Mouse (Mus musculus) adrenal gland, postnatal 36 days (tissue): ENCODE results near the gene 4930452B06Rik. TPM values are rescaled to one million over a fixed set of nuclear protein-coding genes. Genes with fewer than 3 reads are reported as not detected.

Source experiments
- DNase-seq, 2 experiments: peaks; one replicate each; pipeline ENCODE4 v3.0.0; 2021; ENCODE audit warnings: mixed read lengths in 1 of 2
- total RNA-seq, 2 experiments: library from RNA; stranded (reverse); gene quantifications; 2 replicates each; pipeline ENCODE4 v1.2.3; 2021

4930452B06Rik gene
- total RNA-seq, 2 experiments from 2014 or later = 0.63 to 0.92 TPM

DNA sequence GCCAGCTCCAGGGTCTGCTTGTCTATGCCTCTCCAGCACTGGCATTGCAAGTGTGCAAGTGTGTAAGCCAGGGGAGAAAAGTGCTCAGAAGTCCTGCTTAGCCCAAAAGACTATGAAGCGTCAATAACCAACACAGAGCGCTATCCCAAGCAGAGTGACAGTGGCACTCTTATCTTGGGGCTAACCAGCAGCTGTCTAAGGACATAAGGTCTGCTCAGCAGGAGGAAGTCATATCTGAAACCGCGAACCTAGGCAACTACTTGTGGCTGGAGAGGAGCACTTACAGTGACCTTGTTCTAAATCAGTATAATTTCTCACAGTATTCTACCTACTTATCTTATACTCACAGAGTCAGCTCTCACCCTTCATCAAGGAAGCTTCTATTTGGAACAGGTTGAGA is 214.9 kb downstream of the 4930452B06Rik start:
- DNase-seq = no peak

DNA sequence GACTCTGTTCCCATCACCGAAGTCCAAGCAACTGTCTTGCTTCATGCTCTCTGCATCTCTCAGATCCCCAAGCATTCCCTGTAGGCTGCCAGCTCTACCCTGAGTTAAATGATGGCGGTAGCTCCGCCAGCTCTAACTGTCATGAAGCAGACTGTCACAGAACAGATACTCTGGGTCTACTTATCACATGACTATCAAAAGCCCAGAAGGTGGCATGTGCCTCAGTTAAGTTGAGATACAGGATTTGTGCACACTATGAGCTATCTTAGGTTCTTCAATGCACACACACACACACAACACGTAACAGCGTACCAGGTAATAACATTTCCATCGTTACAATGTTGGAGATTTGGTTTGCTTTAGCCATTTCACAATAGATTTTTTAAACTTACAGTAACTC is 215.7 kb downstream of the 4930452B06Rik start:
- DNase-seq = no peak

- no peak for DNase-seq
Observed at GRCm38 (mm10) chr14:8449299-8449698, 216.7 kb downstream of the 4930452B06Rik start.

DNA sequence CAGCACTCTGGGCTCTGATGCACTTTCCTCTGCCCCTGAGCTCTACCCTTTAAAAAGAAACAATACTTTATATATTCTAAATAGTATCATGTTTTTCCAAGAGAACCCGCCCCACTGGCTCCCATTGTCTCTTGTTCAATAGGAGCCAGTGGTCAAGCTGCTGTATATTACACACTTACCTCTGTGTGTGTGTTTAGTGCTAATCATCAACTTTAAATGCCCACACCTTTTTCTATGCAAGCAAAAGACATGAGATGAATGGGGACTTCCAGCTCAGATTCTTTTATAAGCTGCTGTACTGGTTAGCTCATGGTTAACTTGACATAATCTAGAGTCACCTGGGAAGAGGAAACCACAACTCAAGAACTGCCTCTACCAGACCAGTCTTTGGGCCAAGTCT is 218.7 kb downstream of the 4930452B06Rik start:
- DNase-seq = no peak

- DNase-seq = no peak
Observed at GRCm38 (mm10) chr14:8444363-8444762, 221.7 kb downstream of the 4930452B06Rik start.

- no peak for DNase-seq
Observed at GRCm38 (mm10) chr14:8442691-8443090, 223.3 kb downstream of the 4930452B06Rik start.

DNA sequence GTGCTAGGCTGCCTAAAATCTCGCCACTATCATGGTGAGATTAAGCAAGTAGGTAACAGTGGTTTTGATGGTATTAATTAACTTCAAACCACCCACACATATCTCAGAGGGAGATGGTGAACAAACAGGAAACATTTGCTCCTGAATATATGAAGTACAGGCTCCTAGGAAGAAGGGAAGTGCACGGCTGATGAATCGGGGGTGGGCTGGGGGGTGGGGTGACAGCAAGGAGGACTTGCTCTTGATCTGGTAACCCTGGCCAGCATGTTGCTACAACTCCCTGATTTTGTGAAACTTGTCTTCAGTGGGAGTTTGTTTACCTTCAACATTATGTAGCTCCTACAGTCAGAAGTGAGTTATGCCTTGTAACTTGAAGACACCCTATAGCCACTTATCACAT is 224.4 kb downstream of the 4930452B06Rik start:
- DNase-seq = no peak

- DNase-seq = no peak
Observed at GRCm38 (mm10) chr14:8430611-8431230, 235.3 kb downstream of the 4930452B06Rik start.

DNA sequence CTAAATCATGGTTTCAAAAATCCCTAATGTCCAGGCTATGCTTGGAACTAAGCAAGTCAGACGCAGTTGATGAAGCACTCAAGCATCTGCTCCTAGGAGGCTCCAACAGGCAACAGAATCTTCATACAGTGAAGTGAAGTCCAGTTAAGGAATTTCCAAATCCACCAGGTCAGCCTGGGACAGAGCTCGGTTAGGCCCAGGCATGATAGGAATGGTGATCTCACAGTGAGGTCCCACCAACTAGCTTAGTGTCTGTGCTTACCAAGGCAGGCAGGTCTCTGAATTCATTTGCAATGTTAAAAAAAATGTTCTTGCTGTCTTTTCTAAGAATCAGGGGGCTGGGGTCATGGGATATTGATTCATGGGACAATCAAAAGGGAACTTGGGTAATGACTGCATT is 236.3 kb downstream of the 4930452B06Rik start:
- no peak for DNase-seq

DNA sequence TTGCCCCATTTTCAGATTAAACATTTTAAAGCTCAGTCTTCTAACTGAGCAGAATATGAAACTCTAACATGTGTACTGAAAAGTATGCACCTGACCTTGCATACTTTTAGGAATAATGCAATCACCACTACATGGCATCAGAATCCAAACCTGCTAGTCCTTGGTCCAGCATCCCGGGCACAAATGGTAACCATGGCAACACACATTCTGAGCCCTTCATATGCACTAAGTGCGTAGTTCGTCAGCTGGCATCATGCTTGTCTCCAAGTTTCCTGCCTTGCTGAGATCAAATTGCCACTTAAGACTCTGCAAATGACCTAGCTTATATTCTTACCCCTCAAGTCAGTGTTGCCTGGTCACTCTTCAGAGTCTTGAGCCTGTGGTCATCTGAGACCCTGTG is 243.2 kb downstream of the 4930452B06Rik start:
- DNase-seq = no peak

DNA sequence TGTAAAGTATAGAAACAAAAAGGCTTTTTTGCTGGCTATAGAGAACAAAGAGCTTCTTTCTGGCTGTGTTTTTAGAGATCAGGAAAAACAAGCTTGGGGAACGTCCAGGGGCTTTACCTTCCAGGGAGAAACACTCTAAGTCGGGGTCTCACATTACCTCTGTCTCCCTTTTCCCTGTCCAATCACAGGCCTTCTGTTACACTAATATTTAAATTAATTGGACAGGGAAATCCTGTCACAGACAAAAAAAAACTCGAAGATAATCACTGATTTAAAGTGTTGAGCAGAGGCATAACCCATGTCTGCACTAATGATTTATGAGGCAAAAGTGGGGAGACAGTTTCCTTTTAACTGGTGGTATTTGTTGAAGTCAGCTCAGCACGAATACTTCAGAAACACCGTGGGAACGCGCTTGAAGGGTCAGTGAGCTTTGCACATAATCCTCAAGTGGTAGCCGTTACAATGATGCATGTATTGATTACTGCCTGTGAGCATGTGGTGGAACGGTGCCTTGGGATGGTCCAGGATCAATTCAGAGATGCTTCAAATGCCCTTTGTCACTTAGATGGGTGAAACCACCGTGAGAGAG is 244.7 kb downstream of the 4930452B06Rik start:
- no peak for DNase-seq

GRCm38 (mm10) chr14:8418610-8419009 is 247.4 kb downstream of the 4930452B06Rik start:
- no peak for DNase-seq

DNA sequence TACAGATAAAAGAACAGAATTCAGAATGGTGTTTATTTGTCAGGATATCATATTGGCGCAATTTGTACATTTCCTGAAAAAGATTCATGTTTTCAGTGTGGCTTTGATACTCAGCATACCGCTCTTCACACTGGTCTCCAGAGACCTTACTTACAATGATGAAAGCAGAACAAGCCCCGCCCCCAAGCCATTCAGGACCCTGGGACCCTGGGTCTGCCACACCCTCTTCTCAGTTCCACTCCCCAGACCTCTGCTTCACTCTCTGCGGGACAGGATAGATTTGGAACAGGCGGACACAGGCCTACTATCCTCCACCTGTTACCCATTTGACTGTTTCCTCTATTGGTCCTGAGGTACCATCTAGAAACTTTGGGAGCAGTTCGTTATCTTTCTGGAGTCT is 260.1 kb downstream of the 4930452B06Rik start:
- DNase-seq = no peak

GRCm38 (mm10) chr14:8403310-8403709 is 262.7 kb downstream of the 4930452B06Rik start:
- no peak for DNase-seq

GRCm38 (mm10) chr14:8398507-8398906 is 267.5 kb downstream of the 4930452B06Rik start:
- DNase-seq = no peak

DNA sequence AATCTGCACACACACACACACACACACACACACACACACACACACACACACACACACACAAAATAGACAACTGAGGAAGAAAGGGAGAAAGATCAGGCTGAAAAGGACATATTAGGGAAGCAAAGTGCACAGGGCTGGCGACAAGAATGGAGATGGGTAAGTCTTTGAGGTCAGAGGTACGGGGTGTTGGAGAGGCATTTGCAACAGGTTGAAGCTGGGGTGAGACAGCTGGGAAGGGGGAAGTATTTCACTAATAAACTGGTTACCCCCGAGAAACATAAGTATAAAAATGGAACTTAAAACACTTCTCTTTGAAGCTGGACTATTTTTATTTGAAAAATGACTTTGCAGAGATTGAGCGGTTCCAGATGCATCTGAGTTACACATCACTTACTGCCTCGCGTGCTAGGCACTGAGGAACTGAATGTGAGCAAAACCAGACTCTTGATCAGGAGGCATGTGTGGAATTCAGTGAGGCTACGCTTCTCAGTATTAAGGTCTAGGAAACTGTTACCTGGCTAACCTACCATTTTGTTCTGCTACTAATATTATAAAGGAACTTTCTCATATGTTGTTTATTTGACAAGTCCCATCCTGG is 270.3 kb downstream of the 4930452B06Rik start:
- no peak for DNase-seq

DNA sequence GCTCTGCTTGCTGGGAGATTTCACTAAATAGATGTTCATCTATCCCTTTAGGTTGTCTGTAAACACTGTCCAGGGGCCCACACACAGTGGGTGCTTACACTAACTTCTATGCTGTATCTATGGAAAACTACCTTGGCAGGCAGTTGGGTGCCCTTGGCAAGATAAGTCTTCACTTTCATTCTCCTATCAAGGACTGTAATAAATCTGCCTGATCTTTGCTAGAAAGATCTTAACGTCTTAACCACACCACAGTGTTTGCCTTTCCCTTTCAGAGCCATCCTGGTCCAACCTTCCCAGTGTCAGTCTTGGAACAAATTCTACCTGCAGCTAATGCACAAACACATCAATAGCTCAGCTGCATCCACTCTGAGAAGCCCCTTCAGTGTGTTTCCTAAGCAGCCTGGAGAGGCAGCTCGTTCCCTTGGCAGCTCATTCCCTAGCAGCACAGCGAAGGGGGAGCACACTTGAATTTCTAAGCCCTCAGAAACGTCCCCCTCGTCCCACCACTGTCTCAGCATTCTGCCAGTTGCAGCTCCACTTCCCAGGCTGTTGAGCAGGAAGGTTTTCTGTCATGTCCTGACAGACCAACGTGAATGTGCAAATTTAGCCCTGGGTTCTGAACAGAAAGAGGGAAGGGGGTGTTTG is 273.7 kb downstream of the 4930452B06Rik start:
- DNase-seq = peak; percentile 51 to 57
